Mouse (Mus musculus): Measurements from ENCODE around the gene Fibp. TPM values are rescaled to one million over a fixed set of nuclear protein-coding genes. Genes with fewer than 3 reads are reported as not detected.

Gene Fibp
- total RNA-seq, 2 experiments from 2014 or later = 82.9 to 86.6 TPM

GRCm38 (mm10) chr19:5510031-5511026 is 49.9 kb downstream of the Fibp start, which contains the start of gene Snx32:
Gene Snx32 (minus strand): TSS chr19:5510538.
- intact Hi-C loops (cut with DNase I) = no loop called here

GRCm38 (mm10) chr19:5511074-5511632 is 50.7 kb downstream of the Fibp start:
- intact Hi-C loops (cut with DNase I) = no loop called here
- no peak for DNase-seq (ENCODE audit: low spot score in 2 of 2)

More at GRCm38 (mm10) chr19:5510031-5511026, 49.9 kb downstream of the Fibp start, which contains the start of gene Snx32:
- DNase-seq (ENCODE audit: low spot score in 2 of 2) = peak; percentile 99 to 100

- intact Hi-C loops (cut with DNase I) = no loop called here
- DNase-seq (ENCODE audit: low spot score in 2 of 2) = no peak
Measured at GRCm38 (mm10) chr19:5512091-5513004, 51.9 kb downstream of the Fibp start.

GRCm38 (mm10) chr19:5513005-5513349 is 52.6 kb downstream of the Fibp start:
- no peak for DNase-seq (ENCODE audit: low spot score in 2 of 2)
- intact Hi-C loops (cut with DNase I) = no loop called here

Other genes with a start within 250 kb of the Fibp start
- 10 to 100 TPM; 66.2 to 69.4 TPM for gene Pacs1, start 187.5 kb upstream of the Fibp start, total RNA-seq (2021)
- gene Sf3b2, start 165.2 kb upstream of the Fibp start, total RNA-seq (2021) = 100 to 1,000 TPM; 192 to 194 TPM
- gene Gal3st3, start 162.3 kb upstream of the Fibp start, total RNA-seq (2021) = 100 to 1,000 TPM; 106 to 107 TPM
- gene Catsper1, start 124.9 kb upstream of the Fibp start, total RNA-seq (2021) = not detected
- gene Cst6, start 111.0 kb upstream of the Fibp start, total RNA-seq (2021) = 10 to 100 TPM; 15.4 to 17.9 TPM
- 10 to 100 TPM; 24.3 to 24.5 TPM for gene Eif1ad, start 93.9 kb upstream of the Fibp start, total RNA-seq (2021)
- gene Banf1, start 93.4 kb upstream of the Fibp start, total RNA-seq (2021) = 10 to 100 TPM; 91.6 to 99.4 TPM
- gene Sart1, start 71.9 kb upstream of the Fibp start, total RNA-seq (2021) = 10 to 100 TPM; 84.0 to 85.4 TPM
- under 1 TPM in 1 of 2 experiments, not detected in 1; 0.29 TPM for gene Tsga10ip, start 58.1 kb upstream of the Fibp start, total RNA-seq (2021)
- 100 to 1,000 TPM; 168 to 192 TPM for gene Drap1, start 35.6 kb upstream of the Fibp start, total RNA-seq (2021)
- 10 to 100 TPM; 60.8 to 63.3 TPM for gene AI837181, start 35.5 kb upstream of the Fibp start, total RNA-seq (2021)
- gene Fosl1, start 13.1 kb upstream of the Fibp start, total RNA-seq (2021) = not detected
- 10 to 100 TPM; 25.8 to 26.3 TPM for gene Ccdc85b, start 2.7 kb upstream of the Fibp start, total RNA-seq (2021)
- 1 to 10 TPM; 2.2 to 2.7 TPM for gene Ctsw, start 7.9 kb downstream of the Fibp start, total RNA-seq (2021)
- 10 to 100 TPM; 14.5 to 15.9 TPM for gene Efemp2, start 13.3 kb downstream of the Fibp start, total RNA-seq (2021)
- 10 to 100 TPM; 33.7 to 37.0 TPM for gene Mus81, start 27.8 kb downstream of the Fibp start, total RNA-seq (2021)
- 1,000 to 10,000 TPM; 1,767 to 1,844 TPM for gene Cfl1, start 29.8 kb downstream of the Fibp start, total RNA-seq (2021)
- 1 to 10 TPM; 5.9 to 6.0 TPM for gene 1700020D05Rik, start 43.2 kb downstream of the Fibp start, total RNA-seq (2021)
- 10 to 100 TPM; 78.7 to 83.6 TPM for gene Snx32, start 49.9 kb downstream of the Fibp start, total RNA-seq (2021)
- not detected for gene Ovol1, start 100.0 kb downstream of the Fibp start, total RNA-seq (2021)
- 1 to 10 TPM; 7.4 to 8.2 TPM for gene Ap5b1, start 107.4 kb downstream of the Fibp start, total RNA-seq (2021)
- 10 to 100 TPM; 83.1 to 98.5 TPM for gene Rnaseh2c, start 141.3 kb downstream of the Fibp start, total RNA-seq (2021)
- gene Kat5, start 149.6 kb downstream of the Fibp start, total RNA-seq (2021) = 10 to 100 TPM; 76.1 to 81.7 TPM
- 10 to 100 TPM; 22.0 to 23.9 TPM for gene Rela, start 176.9 kb downstream of the Fibp start, total RNA-seq (2021)
- gene Sipa1, start 203.1 kb downstream of the Fibp start, total RNA-seq (2021) = 10 to 100 TPM; 23.9 to 24.4 TPM
- gene Map3k11, start 228.1 kb downstream of the Fibp start, total RNA-seq (2021) = 10 to 100 TPM; 12.6 to 15.9 TPM
- gene Pcnx3, start 228.3 kb downstream of the Fibp start, total RNA-seq (2021) = 10 to 100 TPM; 63.6 to 65.1 TPM
- not detected for gene Kcnk7, start 243.8 kb downstream of the Fibp start, total RNA-seq (2021)